Mouse (Mus musculus): Measurements from ENCODE around the gene Pex26. TPM values are rescaled to one million over a fixed set of nuclear protein-coding genes. Genes with fewer than 3 reads are reported as not detected.

The Pex26 gene
- polyA plus RNA-seq, 1 experiment from 2014 or later: 11.3 TPM

DNA sequence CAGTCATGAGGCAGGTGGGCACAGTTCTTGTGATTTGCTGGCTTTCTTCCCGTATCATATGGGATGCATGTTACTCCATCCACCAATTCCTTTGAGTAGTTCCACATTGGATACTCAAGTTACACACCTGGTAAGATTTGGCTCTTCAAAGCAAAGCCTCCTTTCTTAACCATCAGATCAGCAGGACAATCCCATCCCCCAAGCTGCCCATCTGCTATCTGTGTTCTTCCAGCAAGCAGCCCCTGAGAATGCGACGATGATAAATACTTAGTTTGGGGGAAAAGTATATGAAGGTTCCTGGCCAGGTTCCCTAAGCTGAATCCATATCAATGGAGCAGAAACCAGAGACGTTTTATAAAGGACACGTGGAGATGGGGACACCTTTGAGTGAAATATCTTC is 30.8 kb downstream of the Pex26 start:
- H3K27me3 ChIP-seq: peaks cover 27% of the 10 kb centered on the region
- H3K9me3 ChIP-seq: no peaks in the 10 kb centered on the region
- no peak overlapping the region for H3K4me2 ChIP-seq
- H3K9ac ChIP-seq: no peak overlapping the region
- H3K27ac ChIP-seq: no peak overlapping the region
- no peak for ATAC-seq (ENCODE audit: insufficient number of reproducible peaks, low FRiP score, low TSS enrichment, low read depth)
- peaks cover 19% of the 10 kb centered on the region for H3K4me1 ChIP-seq
- 79% methylated on average over 5 of the region's 5 CpGs for WGBS
- no peak overlapping the region for H3K4me3 ChIP-seq
- H3K36me3 ChIP-seq: no peaks in the 10 kb centered on the region

DNA sequence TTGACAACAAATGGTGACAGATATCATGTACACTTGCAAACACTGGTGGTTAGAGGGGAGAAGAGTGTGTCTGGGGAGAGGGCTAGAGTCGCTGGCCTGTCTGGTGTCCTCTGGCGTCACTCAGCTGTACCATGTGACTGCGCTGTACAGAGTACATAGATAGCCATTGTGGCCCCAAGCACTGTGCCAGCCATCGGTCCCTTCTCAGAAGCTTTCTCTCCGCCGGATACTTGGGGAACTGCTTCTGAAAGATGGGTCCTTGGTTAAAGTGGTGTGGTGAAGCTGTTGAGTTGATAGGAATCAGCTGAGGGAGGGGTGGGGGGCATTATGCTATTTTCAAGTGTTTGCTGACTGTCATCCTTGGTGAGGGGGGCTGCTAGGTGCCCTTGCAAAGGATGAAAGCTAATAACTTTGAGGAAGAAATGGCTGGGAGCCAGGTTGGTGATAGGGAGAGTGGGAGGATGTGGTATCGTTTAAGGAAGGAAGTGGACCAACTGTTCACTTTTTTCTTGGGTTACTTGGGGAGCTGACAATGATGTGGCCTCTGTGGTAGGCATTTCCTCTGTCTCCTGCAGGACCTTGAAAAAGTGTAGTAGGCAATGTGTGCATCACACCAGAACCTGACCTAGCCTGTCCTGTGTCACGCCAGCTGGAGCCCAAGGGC is 31.3 kb downstream of the Pex26 start:
- peaks cover 23% of the 10 kb centered on the region for H3K27me3 ChIP-seq
- no peak overlapping the region for H3K9ac ChIP-seq
- no peak overlapping the region for H3K4me3 ChIP-seq
- no peak overlapping the region for H3K4me2 ChIP-seq
- peaks cover 19% of the 10 kb centered on the region for H3K4me1 ChIP-seq
- ATAC-seq (ENCODE audit: insufficient number of reproducible peaks, low FRiP score, low TSS enrichment, low read depth): no peak
- no peak overlapping the region for H3K27ac ChIP-seq
- WGBS: 82% methylated on average over 8 of the region's 8 CpGs
- H3K36me3 ChIP-seq: no peaks in the 10 kb centered on the region
- H3K9me3 ChIP-seq: no peaks in the 10 kb centered on the region

DNA sequence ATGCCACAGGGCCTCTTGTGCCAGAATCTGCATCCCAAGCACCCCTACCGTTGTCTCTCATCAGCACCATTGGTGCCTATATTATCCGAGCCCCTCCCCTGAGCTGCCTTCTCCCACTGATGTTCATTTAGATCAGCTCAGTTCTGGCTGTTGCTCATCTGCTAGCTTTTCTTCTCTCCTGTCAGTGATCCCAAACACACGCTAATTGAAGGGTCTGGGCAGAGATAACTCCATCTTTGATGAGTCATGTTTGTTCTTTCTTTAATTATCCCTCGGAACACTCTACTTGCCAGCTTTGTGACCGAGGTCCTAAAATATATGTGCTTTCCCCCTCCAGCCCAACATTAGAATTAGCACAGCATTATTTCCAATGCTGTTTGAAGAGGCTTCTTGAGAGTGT is 31.9 kb downstream of the Pex26 start:
- H3K4me2 ChIP-seq: no peak overlapping the region
- 64% methylated on average over 5 of the region's 5 CpGs for WGBS
- H3K4me1 ChIP-seq: peaks cover 17% of the 10 kb centered on the region
- H3K27ac ChIP-seq: no peak overlapping the region
- H3K27me3 ChIP-seq: peaks cover 17% of the 10 kb centered on the region
- H3K4me3 ChIP-seq: no peak overlapping the region
- no peak for ATAC-seq (ENCODE audit: insufficient number of reproducible peaks, low FRiP score, low TSS enrichment, low read depth)
- H3K36me3 ChIP-seq: no peaks in the 10 kb centered on the region
- H3K9me3 ChIP-seq: no peaks in the 10 kb centered on the region
- no peak overlapping the region for H3K9ac ChIP-seq

DNA sequence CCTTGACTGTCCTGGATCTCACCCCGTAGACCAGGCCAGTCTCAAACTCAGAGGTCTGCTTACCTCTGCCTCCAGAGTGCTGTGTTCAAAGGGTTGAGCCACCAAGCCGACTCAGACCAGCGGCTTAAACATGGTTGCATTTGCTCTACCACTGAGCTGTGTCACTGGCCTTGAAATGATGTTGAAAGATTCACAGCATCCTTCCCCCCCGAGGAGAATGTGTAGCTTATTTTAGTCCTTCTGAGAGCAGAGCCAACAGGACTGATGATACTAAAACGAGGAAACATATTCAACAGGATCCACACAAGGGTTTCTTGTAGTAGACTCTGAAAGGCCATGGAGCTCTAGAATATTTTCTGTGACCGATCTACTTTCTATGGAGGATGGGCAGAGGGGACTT is 32.4 kb downstream of the Pex26 start:
- no peak for ATAC-seq (ENCODE audit: insufficient number of reproducible peaks, low FRiP score, low TSS enrichment, low read depth)
- H3K4me3 ChIP-seq: no peak overlapping the region
- H3K36me3 ChIP-seq: no peaks in the 10 kb centered on the region
- H3K9me3 ChIP-seq: no peaks in the 10 kb centered on the region
- H3K4me1 ChIP-seq: peaks cover 11% of the 10 kb centered on the region
- H3K4me2 ChIP-seq: no peak overlapping the region
- H3K27me3 ChIP-seq: peaks cover 12% of the 10 kb centered on the region
- no peak overlapping the region for H3K27ac ChIP-seq
- 79% methylated on average over 6 of the region's 6 CpGs for WGBS
- no peak overlapping the region for H3K9ac ChIP-seq

DNA sequence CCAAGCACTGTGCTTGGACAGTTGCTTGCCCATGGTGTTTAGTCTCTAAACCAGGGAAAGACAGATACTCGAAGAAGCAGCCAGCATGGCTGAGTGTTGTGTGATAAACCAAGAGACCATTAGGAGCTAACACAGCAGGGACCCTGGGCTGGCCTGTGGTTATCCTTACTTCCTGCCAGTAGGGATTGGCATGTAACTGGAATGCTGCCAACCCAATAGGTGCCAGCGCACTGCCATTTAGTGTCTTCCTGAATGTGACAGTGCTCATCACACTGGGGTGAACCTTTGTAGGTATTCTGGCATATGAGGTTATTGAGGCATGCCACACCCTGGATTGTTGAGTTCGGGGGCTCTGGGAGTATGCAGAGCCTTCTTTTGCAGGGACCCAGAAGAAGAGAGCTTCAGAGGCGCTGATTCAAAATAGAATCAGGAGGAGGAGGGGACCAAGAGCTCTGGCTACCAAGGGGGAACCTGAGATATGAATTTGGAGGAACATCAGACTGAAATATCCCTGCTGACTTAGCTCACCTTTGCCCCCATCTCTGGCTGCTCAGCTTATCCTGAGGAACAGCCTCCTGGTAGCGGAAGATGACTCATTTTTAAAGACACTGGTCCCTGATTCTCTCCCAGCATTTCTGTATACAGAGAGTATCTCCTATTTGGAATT is 33.3 kb downstream of the Pex26 start:
- Histone ChIP-seq H3K27me3 (peaks cover 3% of the 10 kb centered on the region; the same call in 1 of the 2 replicates), H3K9me3 (no peaks in the 10 kb centered on the region), H3K4me1 (peaks cover 3% of the 10 kb centered on the region; the same call in 1 of the 2 replicates), H3K4me3 (no peak overlapping the region), H3K4me2 (no peak overlapping the region), H3K27ac (no peak overlapping the region), H3K9ac (no peak overlapping the region), H3K36me3 (no peaks in the 10 kb centered on the region)
- WGBS: 81% methylated on average over 5 of the region's 5 CpGs
- no peak for ATAC-seq (ENCODE audit: insufficient number of reproducible peaks, low FRiP score, low TSS enrichment, low read depth)

DNA sequence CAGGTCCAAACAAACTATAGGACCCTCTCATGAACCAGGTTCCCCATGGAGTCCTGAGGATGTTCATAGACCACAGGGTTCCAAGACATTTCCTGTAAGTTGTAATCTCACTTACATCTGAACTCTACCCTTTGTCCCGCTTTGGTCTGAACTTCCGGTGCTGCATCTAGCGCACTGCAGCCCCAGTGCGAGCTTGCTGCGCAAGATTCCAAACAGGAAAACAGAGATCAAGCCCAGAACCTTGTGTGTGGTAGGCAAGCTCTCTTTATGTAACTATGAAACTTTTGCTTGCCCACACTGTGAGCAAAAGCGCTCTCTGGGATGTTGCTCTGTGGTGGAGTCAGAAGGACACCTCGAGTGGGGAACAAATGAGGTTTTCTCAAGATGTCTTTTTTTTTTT is 34.5 kb downstream of the Pex26 start:
- 87% methylated on average over 7 of the region's 7 CpGs for WGBS
- no peak overlapping the region for H3K27ac ChIP-seq
- no peak for ATAC-seq (ENCODE audit: insufficient number of reproducible peaks, low FRiP score, low TSS enrichment, low read depth)

DNA sequence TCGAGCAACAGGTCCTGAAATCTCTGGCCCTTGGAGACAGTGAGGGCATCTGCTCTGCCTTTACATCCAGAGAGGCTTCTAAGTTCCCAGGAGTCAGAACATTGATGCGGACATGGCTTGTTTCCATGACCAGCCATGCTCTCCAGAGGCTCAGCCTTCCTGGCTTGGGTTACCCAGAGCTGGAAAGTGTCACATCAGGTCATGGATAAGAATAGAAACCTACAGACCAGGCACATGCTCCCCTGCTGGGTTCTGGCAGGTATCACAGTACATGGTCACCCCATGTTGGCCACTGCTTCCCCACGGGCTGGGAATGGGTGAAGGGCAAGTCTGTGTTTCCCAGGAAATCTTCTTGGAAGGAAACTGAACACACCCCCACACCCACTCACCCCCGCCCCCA is 35.9 kb downstream of the Pex26 start:
- no peaks in the 10 kb centered on the region for H3K9me3 ChIP-seq
- no peak overlapping the region for H3K9ac ChIP-seq
- H3K27ac ChIP-seq: no peak overlapping the region
- H3K4me3 ChIP-seq: no peak overlapping the region
- no peaks in the 10 kb centered on the region for H3K4me1 ChIP-seq
- H3K36me3 ChIP-seq: no peaks in the 10 kb centered on the region
- no peak for ATAC-seq (ENCODE audit: insufficient number of reproducible peaks, low FRiP score, low TSS enrichment, low read depth)
- H3K4me2 ChIP-seq: no peak overlapping the region
- 79% methylated on average over 4 of the region's 4 CpGs for WGBS
- H3K27me3 ChIP-seq: no peaks in the 10 kb centered on the region

More for the DNA sequence above, 34.5 kb downstream of the Pex26 start:
- Histone ChIP-seq H3K4me1 (no peaks in the 10 kb centered on the region), H3K4me3 (no peak overlapping the region), H3K27me3 (no peaks in the 10 kb centered on the region), H3K36me3 (no peaks in the 10 kb centered on the region), H3K9ac (no peak overlapping the region), H3K9me3 (no peaks in the 10 kb centered on the region), H3K4me2 (no peak overlapping the region)

DNA sequence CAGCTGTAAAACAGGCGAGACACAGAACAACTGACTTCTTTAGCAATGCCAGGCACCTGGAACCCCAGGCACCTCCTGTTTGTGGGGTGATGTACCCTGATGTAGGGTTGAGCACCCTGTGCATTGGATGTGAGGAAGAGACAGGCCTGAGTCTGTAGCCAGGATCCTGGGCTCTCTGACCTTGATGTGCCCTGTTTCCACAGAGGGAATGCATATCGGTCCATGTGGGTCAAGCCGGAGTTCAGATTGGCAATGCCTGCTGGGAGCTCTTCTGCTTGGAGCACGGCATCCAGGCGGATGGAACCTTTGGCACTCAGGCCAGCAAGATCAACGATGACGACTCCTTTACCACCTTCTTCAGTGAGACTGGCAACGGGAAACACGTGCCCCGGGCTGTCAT is 36.7 kb downstream of the Pex26 start:
- Histone ChIP-seq H3K27me3 (no peaks in the 10 kb centered on the region), H3K9ac (no peak overlapping the region), H3K27ac (no peak overlapping the region), H3K4me2 (no peak overlapping the region), H3K4me3 (no peak overlapping the region), H3K4me1 (no peaks in the 10 kb centered on the region), H3K36me3 (no peaks in the 10 kb centered on the region), H3K9me3 (no peaks in the 10 kb centered on the region)
- ATAC-seq (ENCODE audit: insufficient number of reproducible peaks, low FRiP score, low TSS enrichment, low read depth): no peak
- 85% methylated on average over 10 of the region's 10 CpGs for WGBS

DNA sequence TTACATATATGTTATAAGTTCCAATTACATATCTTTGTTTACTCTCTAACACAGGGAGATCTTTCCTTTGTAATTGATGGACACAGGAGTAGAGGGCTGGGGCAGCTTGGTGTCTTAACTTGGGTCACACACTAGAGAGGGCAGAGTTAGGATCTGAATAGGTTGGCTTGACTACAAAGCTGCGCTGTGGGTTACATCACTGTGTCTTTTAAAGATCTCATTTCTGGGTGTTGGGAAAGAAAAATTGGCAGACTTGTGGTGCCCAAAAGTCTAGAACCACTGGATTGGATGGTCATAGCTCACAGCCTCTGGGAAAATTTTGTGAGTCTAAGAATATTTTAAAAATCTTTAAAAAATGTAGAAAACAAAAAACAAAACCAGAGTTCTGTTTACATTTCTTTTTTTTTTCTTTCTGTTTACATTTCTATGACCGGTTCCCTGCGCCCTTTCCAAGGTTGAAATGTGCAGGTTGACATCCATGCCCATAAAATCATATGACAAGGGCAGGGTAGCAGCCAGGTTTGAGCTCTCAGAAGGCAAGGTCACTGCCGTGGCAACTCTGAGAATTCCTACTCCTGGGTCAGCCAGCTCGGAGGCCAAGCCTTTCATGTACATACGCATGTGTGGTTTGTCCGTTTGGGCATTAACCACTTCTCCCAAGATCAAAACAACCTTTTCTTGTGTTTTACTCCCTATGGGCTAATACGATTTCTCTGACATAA is 38.6 kb downstream of the Pex26 start:
- no peak overlapping the region for H3K9ac ChIP-seq

DNA sequence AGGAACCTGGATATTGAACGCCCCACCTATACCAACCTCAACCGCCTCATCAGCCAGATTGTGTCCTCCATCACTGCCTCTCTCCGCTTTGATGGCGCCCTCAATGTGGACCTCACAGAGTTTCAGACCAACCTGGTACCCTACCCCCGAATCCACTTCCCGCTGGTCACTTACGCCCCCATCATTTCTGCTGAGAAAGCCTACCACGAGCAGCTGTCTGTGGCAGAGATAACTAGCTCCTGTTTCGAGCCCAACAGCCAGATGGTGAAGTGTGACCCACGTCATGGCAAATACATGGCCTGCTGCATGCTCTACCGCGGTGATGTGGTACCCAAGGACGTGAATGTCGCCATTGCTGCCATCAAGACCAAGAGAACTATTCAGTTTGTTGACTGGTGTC is 39.5 kb downstream of the Pex26 start:
- no peaks in the 10 kb centered on the region for H3K27me3 ChIP-seq
- H3K36me3 ChIP-seq: no peaks in the 10 kb centered on the region
- no peaks in the 10 kb centered on the region for H3K9me3 ChIP-seq
- no peak overlapping the region for H3K4me3 ChIP-seq
- no peak overlapping the region for H3K9ac ChIP-seq
- 94% methylated on average over 14 of the region's 14 CpGs for WGBS
- no peaks in the 10 kb centered on the region for H3K4me1 ChIP-seq
- H3K4me2 ChIP-seq: no peak overlapping the region
- H3K27ac ChIP-seq: no peak overlapping the region
- ATAC-seq (ENCODE audit: insufficient number of reproducible peaks, low FRiP score, low TSS enrichment, low read depth): no peak

More for the DNA sequence above, 38.6 kb downstream of the Pex26 start:
- Histone ChIP-seq H3K27me3 (no peaks in the 10 kb centered on the region), H3K36me3 (no peaks in the 10 kb centered on the region), H3K9me3 (no peaks in the 10 kb centered on the region), H3K4me2 (no peak overlapping the region), H3K27ac (no peak overlapping the region), H3K4me3 (no peak overlapping the region), H3K4me1 (no peaks in the 10 kb centered on the region)
- ATAC-seq (ENCODE audit: insufficient number of reproducible peaks, low FRiP score, low TSS enrichment, low read depth): no peak
- WGBS: 86% methylated on average over 8 of the region's 8 CpGs

DNA sequence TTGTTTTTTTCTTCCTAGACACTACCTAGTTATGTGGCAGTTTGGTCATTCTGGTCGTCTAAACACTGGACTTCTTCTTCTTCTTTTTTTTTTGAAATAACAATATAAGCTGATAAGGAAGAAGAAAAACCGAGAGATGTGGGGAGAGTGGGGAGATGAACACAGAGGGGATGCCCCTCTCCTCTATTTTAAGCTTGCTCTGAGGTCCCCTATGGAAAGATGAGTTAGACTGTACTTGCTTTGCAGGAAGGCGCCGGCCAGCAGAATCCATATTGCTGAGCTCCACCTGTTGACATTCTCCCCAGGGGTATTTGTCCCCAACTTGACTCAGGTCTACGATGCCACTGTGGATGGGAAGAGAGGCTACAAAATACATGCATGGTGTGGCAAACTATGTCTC is 40.6 kb downstream of the Pex26 start:
- Histone ChIP-seq H3K36me3 (no peaks in the 10 kb centered on the region), H3K9ac (no peak overlapping the region), H3K27ac (no peak overlapping the region), H3K4me2 (no peak overlapping the region), H3K4me1 (no peaks in the 10 kb centered on the region), H3K9me3 (no peaks in the 10 kb centered on the region), H3K4me3 (no peak overlapping the region), H3K27me3 (no peaks in the 10 kb centered on the region)
- no peak for ATAC-seq (ENCODE audit: insufficient number of reproducible peaks, low FRiP score, low TSS enrichment, low read depth)
- WGBS: 78% methylated on average over 5 of the region's 5 CpGs

DNA sequence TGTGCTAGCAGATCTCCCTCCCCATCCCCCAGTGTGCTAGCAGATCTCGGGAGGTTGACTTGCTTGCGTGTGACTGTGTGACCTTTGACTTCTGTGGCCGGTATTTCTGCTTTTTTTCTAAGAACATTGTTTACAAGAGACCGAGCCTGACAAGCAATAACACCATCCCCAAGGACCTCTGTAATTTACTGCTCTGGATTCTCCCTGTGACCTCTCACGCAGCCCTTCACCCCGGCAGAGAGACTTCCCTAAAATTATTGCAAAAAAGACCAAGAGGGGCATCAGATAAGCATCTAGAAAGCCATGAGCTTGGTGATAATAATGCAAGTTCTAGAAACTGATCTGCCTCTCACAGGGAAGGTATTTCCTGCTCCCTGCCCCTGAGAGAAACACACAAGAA is 41.5 kb downstream of the Pex26 start:
- no peak overlapping the region for H3K9ac ChIP-seq
- H3K9me3 ChIP-seq: no peaks in the 10 kb centered on the region
- no peaks in the 10 kb centered on the region for H3K4me1 ChIP-seq
- no peak overlapping the region for H3K27ac ChIP-seq
- WGBS: 12% methylated on average over 6 of the region's 6 CpGs
- H3K27me3 ChIP-seq: no peaks in the 10 kb centered on the region
- no peaks in the 10 kb centered on the region for H3K36me3 ChIP-seq
- no peak for ATAC-seq (ENCODE audit: insufficient number of reproducible peaks, low FRiP score, low TSS enrichment, low read depth)
- no peak overlapping the region for H3K4me3 ChIP-seq
- no peak overlapping the region for H3K4me2 ChIP-seq

All from limb, embryonic 15.5 days (tissue).